Mouse (Mus musculus): Measurements from ENCODE around the gene 1700018F24Rik. TPM values are rescaled to one million over a fixed set of nuclear protein-coding genes. Genes with fewer than 3 reads are reported as not detected.
A peak's percentile ranks its signal among the peaks of the same experiment; 100 is the strongest.
"Not testable (repeated sequence)": the region's sequence is repeated elsewhere in the genome, so short reads cannot be mapped to it uniquely, and the experiment has no call there.

The 1700018F24Rik gene
- polyA plus RNA-seq, 1 experiment from 2014 or later, result not detected

DNA sequence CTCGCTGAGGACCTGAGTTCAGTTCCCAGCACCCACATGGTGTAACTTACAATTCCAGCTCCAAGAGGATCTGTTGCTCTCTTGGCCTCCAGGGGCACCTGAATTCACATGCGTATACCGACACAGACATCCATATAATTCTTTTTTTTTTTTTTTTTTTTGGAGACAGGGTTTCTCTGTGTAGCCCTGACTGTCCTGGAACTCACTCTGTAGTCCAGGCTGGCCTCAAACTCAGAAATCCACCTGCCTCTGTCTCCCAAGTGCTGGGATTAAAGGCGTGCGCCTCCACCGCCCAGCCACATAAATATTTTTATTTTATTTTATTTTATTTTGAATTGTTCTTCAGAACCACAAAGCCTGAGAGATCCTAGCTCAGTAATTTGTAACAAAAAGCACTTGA lies 40.4 kb downstream of the 1700018F24Rik start:
- peak overlapping the region; percentile 79 for H3K4me3 ChIP-seq (replicated peaks)
- not testable (repeated sequence) for H3K4me1 ChIP-seq (replicated peaks); H3K9me3 ChIP-seq; H3K27me3 ChIP-seq
- H3K9ac ChIP-seq (replicated peaks), result peak overlapping the region; percentile 52
- peak; percentile 21; the same call in 1 of the 2 replicates for ATAC-seq (ENCODE audit: insufficient number of reproducible peaks, insufficient read depth, low FRiP score, low TSS enrichment, low read depth)
- peak overlapping the region; percentile 79; the same call in 1 of the 2 replicates for H3K27ac ChIP-seq
- peak overlapping the region; percentile 87 for H3K4me2 ChIP-seq
- 55% methylated on average over 6 of the region's 6 CpGs for WGBS
- H3K36me3 ChIP-seq, result peaks cover 15% of the 10 kb centered on the region; the same call in 1 of the 2 replicates

DNA sequence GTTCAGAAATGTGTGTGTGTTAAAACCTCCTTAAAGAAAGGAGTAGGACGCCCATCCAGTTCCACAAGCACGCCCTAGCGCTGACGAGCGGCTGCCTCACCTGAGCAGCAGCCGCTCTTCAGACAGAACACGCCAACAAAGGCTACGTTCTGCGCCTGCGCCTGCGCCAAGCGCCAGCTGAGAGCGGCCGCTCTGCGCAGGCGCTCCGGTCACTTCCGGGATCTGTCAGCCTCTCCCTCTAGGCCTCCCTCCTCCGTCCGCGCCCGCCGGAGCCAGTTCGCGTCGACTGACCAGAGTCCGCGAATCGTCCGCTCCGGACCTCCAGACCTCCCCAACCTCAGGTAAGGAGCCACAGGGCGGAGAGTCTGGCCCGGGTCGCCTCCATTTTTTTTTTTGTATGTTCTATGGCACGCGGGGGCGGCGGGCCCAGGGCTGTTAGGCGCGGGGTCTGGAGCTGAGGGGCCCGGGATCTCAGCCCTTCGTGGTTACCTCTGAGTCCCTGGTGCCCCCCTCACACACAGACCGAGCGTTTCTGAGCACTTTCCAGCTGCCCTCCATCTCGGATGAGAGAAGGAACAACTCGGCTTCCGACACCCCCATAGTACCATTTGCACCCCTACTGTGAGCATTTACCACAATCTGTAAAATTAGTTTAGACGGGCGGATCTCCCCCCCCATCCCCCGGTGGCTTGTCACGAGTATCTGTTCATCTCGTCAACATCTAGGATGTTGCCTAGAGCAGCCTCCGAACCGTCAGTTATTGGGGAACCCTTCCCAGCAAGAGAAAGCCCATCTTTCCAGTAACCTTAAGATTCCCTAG lies 41.1 kb downstream of the 1700018F24Rik start, which contains the start of the genes Arpc1a and Kpna7:
Gene Arpc1a, plus strand, starts transcription at position 199 of the 820 bp plus-strand sequence.
Gene Kpna7, minus strand, starts transcription at position 399 of the 820 bp plus-strand sequence.
- under 1% methylated on average over 54 of the region's 54 CpGs for WGBS
- Histone ChIP-seq H3K4me2 (peak within 1 kb of the TSS; percentile 87), H3K27me3 (no peaks in the 10 kb centered on the region), H3K4me1 (replicated peaks) (peaks cover 9% of the 10 kb centered on the region; the same call in 1 of the 2 replicates), H3K9ac (replicated peaks) (peak within 1 kb of the TSS; percentile 85), H3K9me3 (no peaks in the 10 kb centered on the region), H3K27ac (peak within 1 kb of the TSS; percentile 79; the same call in 1 of the 2 replicates), H3K36me3 (peaks cover 21% of the 10 kb centered on the region; the same call in 1 of the 2 replicates), H3K4me3 (replicated peaks) (peak within 1 kb of the TSS; percentile 79)
- peak; percentile 86 for ATAC-seq (ENCODE audit: insufficient number of reproducible peaks, insufficient read depth, low FRiP score, low TSS enrichment, low read depth)

DNA sequence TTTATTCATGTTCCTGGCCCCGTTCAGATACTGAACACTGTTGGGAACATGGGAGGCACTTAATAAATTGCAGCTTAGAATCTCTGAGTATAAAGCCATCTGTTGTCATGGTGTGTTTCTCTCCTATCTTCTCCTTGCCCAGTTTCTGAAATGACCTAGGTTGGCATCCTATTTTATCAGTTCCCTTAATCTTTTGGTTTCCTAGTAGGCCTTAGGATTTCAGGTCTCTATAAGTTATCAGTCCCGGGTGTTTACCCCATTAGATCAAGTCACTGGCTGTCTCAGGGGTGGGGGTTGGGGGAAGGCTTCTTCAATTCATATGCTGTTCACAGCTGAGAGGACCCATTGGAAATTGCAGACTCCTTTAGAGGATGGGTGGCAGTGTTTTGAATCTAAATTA lies 42.0 kb downstream of the 1700018F24Rik start:
- ATAC-seq (ENCODE audit: insufficient number of reproducible peaks, insufficient read depth, low FRiP score, low TSS enrichment, low read depth), result no peak
- H3K4me3 ChIP-seq (replicated peaks), result peak overlapping the region; percentile 79
- H3K9me3 ChIP-seq, result no peaks in the 10 kb centered on the region
- H3K36me3 ChIP-seq, result peaks cover 26% of the 10 kb centered on the region; the same call in 1 of the 2 replicates
- H3K4me1 ChIP-seq (replicated peaks), result peaks cover 9% of the 10 kb centered on the region; the same call in 1 of the 2 replicates
- no peak overlapping the region for H3K27ac ChIP-seq
- no peaks in the 10 kb centered on the region for H3K27me3 ChIP-seq
- H3K4me2 ChIP-seq, result peak overlapping the region; percentile 87
- 78% methylated on average over 2 of the region's 2 CpGs for WGBS
- peak overlapping the region; percentile 13; the same call in 1 of the 2 replicates for H3K9ac ChIP-seq (replicated peaks)

DNA sequence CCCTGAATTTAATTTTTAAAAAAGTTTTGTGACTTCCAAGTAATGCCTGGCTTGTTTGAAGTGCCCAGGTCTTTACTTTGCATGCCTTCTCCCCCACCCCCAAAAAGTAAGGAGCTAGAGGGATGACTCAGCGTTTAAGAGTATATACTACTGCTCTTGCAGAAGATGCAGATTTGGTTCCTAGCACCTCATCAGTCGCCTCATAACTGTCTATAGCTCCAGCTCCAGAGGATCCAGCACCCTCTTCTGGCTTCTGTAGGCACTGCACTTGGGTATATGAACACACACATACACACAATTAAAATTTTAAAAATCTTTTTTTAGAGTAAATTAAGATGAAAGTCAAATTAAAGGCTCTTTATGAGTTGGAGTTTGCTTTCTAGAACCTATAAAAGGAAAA lies 45.4 kb downstream of the 1700018F24Rik start:
- Histone ChIP-seq H3K4me2 (no peak overlapping the region), H3K4me3 (replicated peaks) (no peak overlapping the region), H3K27ac (no peak overlapping the region), H3K4me1 (replicated peaks) (peaks cover 9% of the 10 kb centered on the region; the same call in 1 of the 2 replicates), H3K9me3 (no peaks in the 10 kb centered on the region), H3K36me3 (peaks cover 53% of the 10 kb centered on the region), H3K27me3 (no peaks in the 10 kb centered on the region), H3K9ac (replicated peaks) (no peak overlapping the region)
- ATAC-seq (ENCODE audit: insufficient number of reproducible peaks, insufficient read depth, low FRiP score, low TSS enrichment, low read depth), result no peak
- WGBS, result 91% methylated on average over 2 of the region's 2 CpGs

DNA sequence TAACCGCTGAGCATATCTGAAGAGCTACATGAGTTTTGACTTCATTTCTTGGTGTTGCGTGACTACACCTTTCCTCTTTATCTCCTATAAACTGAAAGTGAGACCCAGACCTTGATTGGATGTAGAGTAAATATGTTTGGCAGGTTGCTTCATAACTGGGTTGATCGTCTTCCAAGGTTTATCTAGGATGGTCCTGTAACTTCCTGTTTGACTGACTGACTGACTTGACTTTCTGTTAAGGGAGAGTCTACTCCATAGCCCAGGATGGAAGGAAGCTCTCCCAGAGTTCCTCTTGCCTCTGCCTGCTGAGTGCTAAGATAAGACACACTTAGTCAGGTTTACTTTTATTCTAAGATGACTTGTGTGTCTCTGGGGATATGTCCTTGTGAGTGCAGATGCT lies 47.1 kb downstream of the 1700018F24Rik start:
- Histone ChIP-seq H3K4me2 (no peak overlapping the region), H3K4me3 (replicated peaks) (no peak overlapping the region), H3K9me3 (no peaks in the 10 kb centered on the region), H3K36me3 (peaks cover 68% of the 10 kb centered on the region), H3K4me1 (replicated peaks) (peaks cover 3% of the 10 kb centered on the region; the same call in 1 of the 2 replicates), H3K27me3 (no peaks in the 10 kb centered on the region), H3K9ac (replicated peaks) (no peak overlapping the region), H3K27ac (no peak overlapping the region)
- ATAC-seq (ENCODE audit: insufficient number of reproducible peaks, insufficient read depth, low FRiP score, low TSS enrichment, low read depth), result no peak
- WGBS, result 95% methylated on average over 3 of the region's 3 CpGs

Other genes starting within 250 kb of the 1700018F24Rik start
- gene Smurf1, start 77.1 kb upstream of the 1700018F24Rik start, polyA plus RNA-seq (2016; fragmentation: Nextera tagmentation; extraction: Ambion mirVana), result 23.3 and 25.5 TPM in 2 replicates
- not detected in 2 replicates for gene Gm4871, start 10.2 kb upstream of the 1700018F24Rik start, polyA plus RNA-seq (2016; fragmentation: Nextera tagmentation; extraction: Ambion mirVana)
- gene Arpc1a, start 40.8 kb downstream of the 1700018F24Rik start, polyA plus RNA-seq (2016; fragmentation: Nextera tagmentation; extraction: Ambion mirVana), result 139 and 142 TPM in 2 replicates
- gene Kpna7, start 41.0 kb downstream of the 1700018F24Rik start, polyA plus RNA-seq (2016; fragmentation: Nextera tagmentation; extraction: Ambion mirVana), result 0.36 and 0.41 TPM in 2 replicates
- gene Arpc1b, start 71.2 kb downstream of the 1700018F24Rik start, polyA plus RNA-seq (2016; fragmentation: Nextera tagmentation; extraction: Ambion mirVana), result 131 and 151 TPM in 2 replicates
- gene Pdap1, start 97.2 kb downstream of the 1700018F24Rik start, polyA plus RNA-seq (2016; fragmentation: Nextera tagmentation; extraction: Ambion mirVana), result 132 and 145 TPM in 2 replicates
- gene Bud31, start 97.4 kb downstream of the 1700018F24Rik start, polyA plus RNA-seq (2016; fragmentation: Nextera tagmentation; extraction: Ambion mirVana), result 250 and 254 TPM in 2 replicates
- gene Ptcd1, start 124.1 kb downstream of the 1700018F24Rik start, polyA plus RNA-seq (2016; fragmentation: Nextera tagmentation; extraction: Ambion mirVana), result 18.5 and 20.4 TPM in 2 replicates
- 65.9 and 67.2 TPM in 2 replicates for gene Cpsf4, start 124.2 kb downstream of the 1700018F24Rik start, polyA plus RNA-seq (2016; fragmentation: Nextera tagmentation; extraction: Ambion mirVana)
- 603 and 604 TPM in 2 replicates for gene Atp5j2, start 149.1 kb downstream of the 1700018F24Rik start, polyA plus RNA-seq (2016; fragmentation: Nextera tagmentation; extraction: Ambion mirVana)
- gene Zkscan14, start 158.9 kb downstream of the 1700018F24Rik start, polyA plus RNA-seq (2016; fragmentation: Nextera tagmentation; extraction: Ambion mirVana), result 8.2 and 9.1 TPM in 2 replicates
- 21.5 and 21.8 TPM in 2 replicates for gene Zkscan5, start 161.6 kb downstream of the 1700018F24Rik start, polyA plus RNA-seq (2016; fragmentation: Nextera tagmentation; extraction: Ambion mirVana)
- gene Zfp655, start 188.7 kb downstream of the 1700018F24Rik start, polyA plus RNA-seq (2016; fragmentation: Nextera tagmentation; extraction: Ambion mirVana), result 34.2 and 34.8 TPM in 2 replicates
- gene Zscan25, start 237.5 kb downstream of the 1700018F24Rik start, polyA plus RNA-seq (2016; fragmentation: Nextera tagmentation; extraction: Ambion mirVana), result 0.38 and 0.46 TPM in 2 replicates

Measured in limb, embryonic 12.5 days (tissue).